Mouse (Mus musculus): ENCODE data around the gene Xcl1.

The Xcl1 gene

DNA sequence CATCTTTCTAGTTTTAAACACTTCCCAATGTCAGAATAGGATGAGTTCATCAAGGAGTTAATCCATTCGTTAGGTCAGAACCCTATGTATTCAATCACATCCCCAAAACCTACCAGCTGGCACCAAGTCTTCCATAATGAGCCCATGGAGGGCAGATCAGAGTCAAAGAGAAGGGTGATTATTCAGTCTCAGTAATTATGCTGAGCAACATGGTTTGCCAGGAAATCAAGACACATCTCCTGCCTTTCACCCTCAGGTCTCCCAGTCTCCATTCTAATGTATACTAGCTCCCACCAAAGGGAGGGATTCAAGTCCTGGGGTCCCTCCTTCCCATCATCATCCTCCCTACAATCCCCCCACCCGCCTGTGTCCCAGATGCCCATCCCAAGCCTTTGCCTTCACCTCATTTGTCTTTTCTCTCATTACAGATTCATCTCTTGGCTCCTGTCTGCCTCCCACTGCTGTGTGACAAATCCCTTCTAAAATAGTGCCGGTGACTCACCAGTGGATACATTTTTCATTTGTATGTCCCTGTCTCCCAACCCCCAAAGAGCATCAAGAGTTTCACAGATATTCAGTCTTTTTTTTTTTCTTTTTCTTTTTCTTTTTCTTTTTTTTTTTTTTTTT is 8.7 kb downstream of the Xcl1 start:
- intact Hi-C loops (cut with DNase I), result no loop called here

DNA sequence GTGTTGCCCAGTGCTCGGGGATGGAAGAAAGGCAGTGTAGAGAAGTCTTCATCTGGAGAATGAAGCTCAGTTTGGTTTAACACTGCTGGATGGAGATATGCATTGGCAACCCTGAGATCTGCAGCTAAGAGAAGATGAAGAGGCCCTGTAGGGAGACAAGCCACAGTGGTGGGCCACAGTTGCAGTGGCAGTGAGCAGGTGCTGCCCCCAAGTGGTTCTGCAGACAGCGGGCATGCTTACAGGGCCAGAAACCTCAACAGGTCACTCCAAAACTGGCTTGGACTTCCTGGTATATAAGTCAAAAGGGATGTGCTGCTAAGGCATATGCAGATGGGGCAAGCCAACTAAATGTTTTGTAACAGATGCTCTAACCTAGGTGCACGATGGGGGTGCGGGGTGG is 30.3 kb downstream of the Xcl1 start:
- intact Hi-C loops (cut with DNase I), result loop anchor here (10.0 kb wide), 2 partner anchors 110 to 140 kb away; no protein-coding TSS in a partner anchor

DNA sequence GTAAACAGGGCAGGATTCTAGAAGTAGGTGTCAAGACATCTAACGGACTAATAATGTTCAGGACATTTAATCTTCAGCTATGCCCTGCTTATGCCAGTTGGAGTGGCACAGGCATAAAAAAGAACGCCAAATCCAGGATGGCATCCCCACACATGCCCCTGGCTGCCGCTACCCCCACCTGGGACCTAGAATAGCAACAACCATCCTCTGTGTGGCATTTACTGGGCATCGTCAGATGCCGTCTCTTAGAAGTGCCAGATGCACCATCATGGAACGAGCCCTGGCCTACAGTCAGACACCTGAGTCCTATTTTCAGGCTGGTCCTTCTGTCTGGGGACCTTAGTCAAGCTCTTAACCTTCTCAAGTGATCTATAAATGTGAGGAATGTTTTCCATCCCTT is 34.6 kb downstream of the Xcl1 start:
- intact Hi-C loops (cut with DNase I), result loop anchor here (10.0 kb wide), 2 partner anchors 114 to 136 kb away; no protein-coding TSS in a partner anchor

DNA sequence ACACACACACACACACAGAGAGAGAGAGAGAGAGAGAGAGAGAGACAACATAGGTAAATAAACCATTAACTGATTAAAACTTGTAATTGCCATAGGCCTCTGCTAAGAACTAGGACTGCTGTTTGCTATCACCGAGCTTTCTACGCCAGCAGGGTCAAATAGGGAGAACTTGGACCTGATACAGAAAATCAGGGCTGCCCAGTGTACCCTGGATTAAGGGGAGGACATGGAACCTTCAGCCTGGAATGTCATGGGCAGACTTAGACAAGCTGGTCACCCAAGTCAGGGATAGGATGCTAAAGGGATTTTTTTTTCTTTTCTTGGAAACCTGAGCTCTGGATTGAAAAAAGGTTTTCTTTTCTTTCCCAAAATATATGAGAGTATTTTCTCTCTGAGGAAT is 35.1 kb downstream of the Xcl1 start:
- intact Hi-C loops (cut with DNase I), result loop anchor here (10.0 kb wide), 2 partner anchors 115 to 135 kb away; no protein-coding TSS in a partner anchor

DNA sequence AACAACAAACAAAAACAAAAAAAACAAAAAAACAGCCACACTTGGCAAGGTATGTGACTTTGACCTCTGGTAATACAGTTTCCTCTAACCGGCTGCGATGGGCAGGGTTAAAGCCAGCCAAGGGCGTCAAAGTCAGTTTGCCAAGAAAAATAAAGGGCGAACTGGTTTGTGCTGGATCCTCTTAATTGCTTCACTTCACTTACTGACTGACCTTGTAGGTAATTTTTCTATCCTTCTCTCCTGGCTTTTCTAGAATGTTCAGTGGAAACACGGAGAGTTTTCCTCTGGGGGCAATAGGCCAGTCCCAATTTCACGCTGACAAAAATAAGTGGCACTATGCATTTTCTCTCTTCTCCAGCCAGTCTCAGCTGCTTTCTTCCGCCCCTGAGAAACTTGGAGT is 35.8 kb downstream of the Xcl1 start:
- intact Hi-C loops (cut with DNase I), result loop anchor here (5.0 kb wide), 1 partner anchor 223 kb away; no protein-coding TSS in a partner anchor

DNA sequence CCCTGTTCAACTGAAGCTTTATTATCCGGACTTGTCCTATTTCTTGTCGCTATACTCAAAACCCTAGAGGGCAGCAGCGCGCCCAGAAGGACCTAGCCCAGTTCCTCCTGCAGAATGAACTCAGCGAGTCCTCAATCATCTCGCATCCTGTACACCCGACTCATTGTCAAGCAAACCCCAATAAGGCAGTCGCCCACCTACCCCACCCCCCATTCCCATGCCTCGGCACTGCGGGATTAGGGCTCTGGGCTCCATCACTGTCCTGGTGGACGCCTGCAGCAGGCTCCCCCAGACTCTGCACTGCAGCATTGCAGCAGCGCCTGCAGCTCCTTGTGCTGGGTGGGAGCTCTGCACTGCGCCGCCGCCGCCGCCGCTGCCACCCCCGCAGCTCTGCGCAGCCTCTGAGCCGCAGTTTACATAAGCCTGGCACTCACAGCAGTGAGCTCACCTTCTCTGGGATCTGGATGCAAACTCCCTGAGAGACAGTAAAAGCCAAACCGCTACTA is 36.4 kb downstream of the Xcl1 start:
- intact Hi-C loops (cut with DNase I), result loop anchor here (5.0 kb wide), 1 partner anchor 223 kb away; no protein-coding TSS in a partner anchor

DNA sequence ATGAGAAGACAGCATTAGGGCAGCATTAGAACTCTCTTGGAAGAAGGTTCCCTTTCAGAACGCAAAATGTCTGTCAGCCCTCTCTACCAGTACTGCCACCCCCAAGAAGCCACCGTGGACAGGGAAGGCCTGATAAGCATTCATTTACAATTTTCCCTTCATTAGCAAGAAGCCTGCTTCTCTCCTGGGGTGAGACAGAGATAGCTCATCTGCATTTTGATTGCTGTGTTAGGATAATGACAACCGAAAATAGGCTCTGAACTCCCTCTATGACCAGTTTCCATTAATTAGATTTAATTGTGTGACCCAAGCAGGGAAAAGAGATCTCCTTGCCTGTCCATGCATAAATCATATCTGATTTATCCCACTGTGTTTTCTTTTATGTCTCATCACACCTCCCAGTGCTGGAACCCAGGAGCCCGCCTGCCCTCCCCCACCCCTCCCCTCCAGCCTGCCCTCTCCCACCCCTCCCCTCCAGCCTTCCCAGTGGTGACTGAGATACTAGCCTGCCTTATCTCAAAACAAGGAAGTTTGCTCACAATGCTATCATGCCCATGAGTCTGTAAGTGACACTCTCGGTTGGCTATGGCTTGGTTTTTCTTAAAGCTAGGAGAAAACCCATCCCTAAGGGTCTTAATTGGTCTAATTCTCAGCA is 38.0 kb downstream of the Xcl1 start:
- intact Hi-C loops (cut with DNase I), result loop anchor here (5.0 kb wide), 1 partner anchor 225 kb away; no protein-coding TSS in a partner anchor

DNA sequence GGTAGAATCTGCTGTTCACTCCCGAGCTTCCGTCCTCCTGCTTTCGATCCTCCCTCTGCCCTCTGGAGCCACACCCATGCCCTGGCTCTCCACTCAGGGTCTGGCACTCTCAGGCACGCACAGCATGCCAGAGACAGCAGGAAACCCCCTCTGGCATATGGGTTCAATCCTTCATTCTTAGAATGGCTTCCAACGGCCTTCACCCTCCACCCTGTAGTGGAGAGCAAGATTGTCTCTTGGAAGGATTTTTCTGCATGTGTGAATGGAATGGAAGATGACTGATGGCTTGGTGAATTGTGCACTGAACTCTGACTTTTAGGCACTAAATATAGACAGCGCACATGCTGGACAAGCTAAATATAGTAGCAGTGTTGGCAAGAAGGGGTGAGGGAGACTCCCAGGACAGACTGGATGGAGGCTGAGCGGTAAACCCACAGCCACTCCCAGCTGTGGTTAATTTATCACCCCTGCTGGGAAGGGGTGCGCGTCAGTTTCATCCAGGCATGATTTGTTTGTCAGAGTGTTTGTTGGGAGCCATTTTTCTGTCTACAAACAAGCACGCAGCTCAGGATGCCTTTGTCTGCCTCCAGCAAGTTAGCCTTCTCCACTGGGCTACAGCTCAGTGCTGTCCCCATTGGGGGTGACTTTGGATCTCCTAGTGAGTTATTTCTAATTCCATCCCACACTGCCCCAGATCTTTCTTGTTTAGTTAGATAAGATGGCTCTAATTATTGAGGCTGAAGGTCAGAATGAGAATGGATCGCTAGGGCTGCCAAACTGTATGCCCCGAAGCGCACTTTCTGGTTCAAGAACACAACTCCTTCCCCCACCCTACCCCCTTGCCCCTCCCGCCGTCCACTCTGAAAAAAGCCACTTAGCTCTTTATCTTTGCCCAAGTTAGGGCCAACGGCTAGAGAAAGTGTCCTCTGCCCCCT is 38.8 kb downstream of the Xcl1 start:
- intact Hi-C loops (cut with DNase I), result loop anchor here (5.0 kb wide), 1 partner anchor 226 kb away; no protein-coding TSS in a partner anchor

DNA sequence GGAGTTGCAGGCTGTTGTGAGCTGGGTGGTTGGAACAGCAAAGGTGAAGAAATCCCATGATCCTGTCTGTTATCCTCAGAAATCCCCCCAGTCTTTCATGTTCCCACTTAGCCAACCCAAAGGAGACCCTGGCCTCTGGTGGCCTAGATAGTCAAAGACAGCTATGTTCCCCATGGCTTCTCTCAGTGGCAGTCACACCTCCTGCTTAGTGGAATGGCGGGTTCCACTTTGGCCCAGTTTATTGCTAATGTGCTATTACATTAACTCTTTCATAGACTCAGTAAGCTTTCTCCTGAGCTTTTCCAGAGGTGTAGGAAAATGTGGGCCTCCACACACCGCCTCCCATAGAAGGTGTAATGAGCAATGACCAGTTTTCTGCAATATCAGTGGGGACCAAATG is 39.5 kb downstream of the Xcl1 start:
- intact Hi-C loops (cut with DNase I), result loop anchor here (5.0 kb wide), 1 partner anchor 226 kb away; no protein-coding TSS in a partner anchor

DNA sequence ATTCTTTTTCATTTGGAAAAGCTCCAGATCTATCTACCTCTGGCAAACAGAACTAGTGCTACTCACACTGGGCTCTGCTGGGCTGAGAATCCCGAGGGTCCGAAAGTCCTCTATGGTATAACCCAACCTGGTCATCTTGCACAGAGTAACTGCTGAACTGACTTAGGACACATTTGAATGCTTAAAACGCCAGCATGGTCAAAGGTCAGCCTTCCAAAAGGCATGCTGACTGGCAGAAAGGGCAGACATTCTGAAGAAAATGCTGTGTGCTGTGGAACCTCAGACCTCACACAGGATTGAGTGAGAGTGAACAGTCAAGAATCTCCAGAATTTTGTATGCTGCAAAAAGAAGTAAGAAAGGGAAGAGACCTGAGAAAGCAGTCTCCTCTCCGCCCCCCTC is 45.0 kb downstream of the Xcl1 start:
- intact Hi-C loops (cut with DNase I), result no loop called here

DNA sequence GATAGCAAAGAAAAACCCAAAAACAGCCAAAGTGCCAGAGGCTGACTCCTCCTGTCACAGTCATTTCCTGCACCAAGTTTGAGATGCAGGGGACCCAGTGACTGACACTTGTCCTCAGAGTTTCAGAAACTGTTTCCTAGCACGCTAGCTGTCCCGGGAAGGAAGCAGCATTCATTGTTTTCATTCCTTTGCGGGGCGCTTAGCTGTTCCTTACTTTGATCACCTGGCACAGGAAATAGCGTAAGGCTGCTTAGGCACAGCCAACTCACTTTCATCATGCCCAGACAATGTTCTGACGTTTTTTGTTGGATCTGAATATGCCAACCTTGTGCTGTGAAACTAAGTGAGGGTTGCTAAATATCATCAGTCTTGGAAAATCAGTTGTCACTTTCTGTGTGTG is 46.8 kb downstream of the Xcl1 start:
- intact Hi-C loops (cut with DNase I), result no loop called here

DNA sequence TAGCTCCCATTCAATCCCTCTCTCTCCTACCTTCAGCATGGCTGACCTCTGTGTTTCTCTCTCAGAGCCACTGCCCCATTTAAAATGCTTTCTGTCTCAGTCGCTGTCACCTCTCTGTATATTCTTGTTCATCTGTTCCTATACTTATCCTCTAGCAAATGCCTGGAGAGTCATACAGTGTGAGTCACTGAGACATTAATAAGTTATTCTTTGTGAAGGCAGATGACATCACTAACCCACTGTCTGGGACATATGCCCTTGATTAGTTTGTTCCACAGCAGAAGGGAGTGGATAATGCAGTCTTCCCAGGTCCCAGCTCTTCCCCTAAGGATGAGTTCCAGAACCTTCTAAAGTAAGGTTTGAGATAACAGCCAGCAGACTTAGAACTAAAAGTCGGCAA is 47.6 kb downstream of the Xcl1 start:
- intact Hi-C loops (cut with DNase I), result no loop called here

DNA sequence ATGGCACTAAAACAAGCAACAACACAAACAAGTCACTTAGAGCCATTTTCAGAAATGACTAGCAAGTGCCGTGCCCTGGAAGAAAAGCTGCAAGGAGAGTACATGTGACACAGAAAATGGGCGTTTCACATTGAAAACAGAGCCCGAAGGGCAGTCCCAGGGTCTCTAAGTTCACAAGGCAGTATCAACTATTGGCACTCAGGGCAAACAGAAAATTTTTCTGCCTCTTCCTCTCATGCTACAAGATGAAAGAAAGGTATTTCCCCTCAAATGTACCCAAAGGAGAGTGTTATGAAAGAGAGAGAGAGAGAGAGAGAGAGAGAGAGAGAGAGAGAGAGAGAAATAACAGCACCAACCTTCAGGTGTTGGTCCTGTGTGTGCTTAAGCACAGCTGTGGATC is 53.4 kb downstream of the Xcl1 start:
- intact Hi-C loops (cut with DNase I), result no loop called here

Measured in adrenal gland (tissue).